Mouse (Mus musculus) right cerebral cortex, postnatal 36 days (tissue): ENCODE results near the gene Galnt18.

Experiments used
- DNase-seq, 2 experiments: peaks; one replicate each; pipeline ENCODE4 v3.0.0; 2022; ENCODE audit warnings: low spot score in 2 of 2, mixed read lengths in 1 of 2

Gene Galnt18

GRCm38 (mm10) chr7:111713828-111714600, 65.8 kb downstream of the Galnt18 start:
- no peak for DNase-seq

GRCm38 (mm10) chr7:111712797-111713196, 67.0 kb downstream of the Galnt18 start:
- DNase-seq, result no peak

GRCm38 (mm10) chr7:111711045-111711808, 68.5 kb downstream of the Galnt18 start:
- no peak for DNase-seq

GRCm38 (mm10) chr7:111710311-111710710, 69.5 kb downstream of the Galnt18 start:
- DNase-seq, result no peak

- no peak for DNase-seq
Observed at GRCm38 (mm10) chr7:111708563-111708962, 71.2 kb downstream of the Galnt18 start.

- DNase-seq, result no peak
Observed at GRCm38 (mm10) chr7:111702961-111703360, 76.8 kb downstream of the Galnt18 start.

- no peak for DNase-seq
Observed at GRCm38 (mm10) chr7:111701788-111702187, 78.0 kb downstream of the Galnt18 start.

GRCm38 (mm10) chr7:111699446-111699845, 80.3 kb downstream of the Galnt18 start:
- DNase-seq, result no peak

- no peak for DNase-seq
Observed at GRCm38 (mm10) chr7:111696226-111696625, 83.6 kb downstream of the Galnt18 start.

- DNase-seq, result no peak
Observed at GRCm38 (mm10) chr7:111694312-111694711, 85.5 kb downstream of the Galnt18 start.

- peak; percentile 41 to 49 for DNase-seq
Observed at GRCm38 (mm10) chr7:111692641-111693261, 87.0 kb downstream of the Galnt18 start.

GRCm38 (mm10) chr7:111680108-111680507, 99.7 kb downstream of the Galnt18 start:
- no peak for DNase-seq

- DNase-seq, result no peak
Observed at GRCm38 (mm10) chr7:111676483-111676882, 103.3 kb downstream of the Galnt18 start.

GRCm38 (mm10) chr7:111672467-111672866, 107.3 kb downstream of the Galnt18 start:
- DNase-seq, result no peak

GRCm38 (mm10) chr7:111663139-111664073, 116.4 kb downstream of the Galnt18 start:
- DNase-seq, result no peak

- no peak for DNase-seq
Observed at GRCm38 (mm10) chr7:111658579-111658978, 121.2 kb downstream of the Galnt18 start.

- no peak for DNase-seq
Observed at GRCm38 (mm10) chr7:111655002-111655401, 124.8 kb downstream of the Galnt18 start.

- no peak for DNase-seq
Observed at GRCm38 (mm10) chr7:111654526-111654925, 125.3 kb downstream of the Galnt18 start.

- no peak for DNase-seq
Observed at GRCm38 (mm10) chr7:111644362-111644761, 135.4 kb downstream of the Galnt18 start.

- no peak for DNase-seq
Observed at GRCm38 (mm10) chr7:111638899-111639298, 140.9 kb downstream of the Galnt18 start.

GRCm38 (mm10) chr7:111638465-111638864, 141.3 kb downstream of the Galnt18 start:
- peak; percentile 26 to 36 for DNase-seq
